Mouse (Mus musculus) gastrocnemius, postnatal 10 days (tissue): ENCODE results near the gene Apol8. TPM values are rescaled to one million over a fixed set of nuclear protein-coding genes. Genes with fewer than 3 reads are reported as not detected.

Experiments
- DNase-seq: peaks from one replicate; pipeline ENCODE4 v3.0.0; 2021; ENCODE audit warnings: mixed read lengths
- long read RNA-seq, 2 experiments: library from polyadenylated mRNA; stranded (forward); transcript quantifications; one replicate each; pipeline ENCODE4 v2.0.0; 2021
- total RNA-seq, 2 experiments: library from RNA; stranded (reverse); gene quantifications; 2 replicates each; pipeline ENCODE4 v1.2.3; 2021

The Apol8 gene
- under 1 TPM in 1 of 2 experiments, not detected in 1; 0.61 TPM for total RNA-seq
- long read RNA-seq, experiment 1 = 0 reads
- long read RNA-seq, experiment 2 = 0 reads

DNA sequence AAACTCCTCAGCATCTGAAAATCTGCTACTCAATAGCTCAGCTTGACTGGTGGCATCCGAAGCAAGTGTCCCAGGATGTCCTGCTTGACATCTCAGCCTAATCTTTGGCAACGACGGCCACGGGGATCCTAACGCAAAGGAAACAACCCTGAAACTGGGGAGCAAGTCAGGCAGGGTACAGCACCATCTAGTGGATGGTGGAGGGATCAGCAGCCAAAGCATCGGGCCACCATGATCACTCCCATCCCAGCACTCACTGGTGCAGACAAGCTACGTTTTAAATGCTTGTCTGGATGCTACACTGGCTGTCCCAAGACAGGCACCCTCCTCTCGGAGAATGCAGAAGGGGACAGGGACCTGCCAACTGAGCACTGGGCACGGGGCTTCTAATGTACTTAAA lies at the start of gene Apol8:
TSS of gene Apol8 (minus strand) at position 156 of the 400 bp plus-strand sequence.
- no peak for DNase-seq

DNA sequence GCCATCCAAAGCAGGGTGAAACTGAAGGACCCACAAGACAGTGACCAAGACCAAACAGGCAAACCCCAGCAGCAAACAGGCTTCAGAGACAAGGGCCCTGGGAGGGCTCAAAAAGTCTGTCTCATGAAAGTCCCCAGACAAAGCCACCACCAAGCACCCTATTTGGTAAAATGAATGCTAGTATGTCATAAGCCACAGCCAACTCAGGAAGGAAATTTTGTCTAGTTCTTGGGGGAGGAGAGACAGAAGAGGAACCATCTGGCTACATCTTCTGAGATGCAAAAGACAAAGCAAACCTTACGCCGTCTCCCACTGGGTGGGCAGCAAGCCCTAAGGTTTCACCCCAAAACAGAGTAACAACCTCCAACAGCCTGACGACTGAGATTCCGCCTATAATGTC lies 48.9 kb upstream of the Apol8 start:
- no peak for DNase-seq

GRCm38 (mm10) chr15:77804949-77805348 lies 48.1 kb upstream of the Apol8 start:
- DNase-seq = no peak

DNA sequence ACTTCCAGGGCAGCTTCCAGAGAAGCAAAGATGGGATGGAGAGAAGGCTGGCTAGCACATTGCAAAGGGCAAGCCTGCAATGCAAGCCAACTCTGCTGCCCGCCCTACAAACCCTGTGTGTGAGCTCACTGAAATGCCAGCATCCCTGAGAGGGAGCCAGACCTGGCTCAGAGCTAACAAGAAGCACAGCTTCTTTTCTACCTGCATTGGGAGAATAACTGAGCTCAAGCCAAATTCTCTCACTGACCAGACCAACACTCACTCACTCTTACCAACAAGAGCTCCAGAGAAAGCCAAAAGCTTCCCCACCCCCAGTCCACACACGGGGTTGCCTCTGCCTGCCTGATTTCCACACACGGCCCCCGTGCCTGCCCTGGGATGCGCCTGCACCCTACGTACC lies 47.7 kb upstream of the Apol8 start:
- no peak for DNase-seq

DNA sequence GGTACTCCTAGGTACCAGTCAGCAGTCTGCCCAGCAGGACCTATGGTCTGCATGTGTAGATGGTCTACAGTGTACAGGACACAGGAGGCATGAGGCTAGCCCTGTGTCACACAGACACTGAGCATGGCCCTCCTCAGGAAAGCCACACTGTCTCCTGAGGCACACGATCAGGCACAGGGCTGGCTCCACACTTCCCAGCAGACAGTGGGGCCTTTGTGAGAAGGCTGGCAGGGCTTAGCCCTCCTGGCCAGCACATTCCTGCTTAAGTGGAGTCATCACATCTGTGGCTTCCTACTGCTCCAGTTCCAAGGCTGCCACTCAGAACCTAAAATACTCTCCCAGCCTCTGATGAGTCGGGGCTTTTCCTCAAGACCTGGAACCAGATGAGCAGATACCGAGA lies 46.9 kb upstream of the Apol8 start:
- no peak for DNase-seq

DNA sequence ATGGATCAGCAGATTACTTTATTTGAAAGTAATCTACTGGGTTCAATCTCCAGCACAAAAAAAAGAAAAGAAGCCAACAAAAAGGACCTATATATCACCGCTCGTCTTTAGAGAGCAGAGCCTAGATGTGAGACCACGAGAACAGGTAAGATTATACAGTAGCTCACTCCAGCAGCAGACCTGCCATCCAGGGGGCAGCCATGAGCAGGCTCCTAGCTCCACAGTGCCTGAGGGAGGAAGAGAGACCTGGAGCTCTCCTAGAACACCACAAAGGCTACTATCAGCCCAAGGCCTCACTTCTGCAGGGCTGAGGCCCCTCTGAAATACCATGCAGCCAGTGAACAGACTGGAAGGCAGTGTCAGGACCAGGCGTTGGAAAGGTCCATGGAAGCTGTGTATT lies 46.2 kb upstream of the Apol8 start:
- no peak for DNase-seq

- no peak for DNase-seq
Measured at GRCm38 (mm10) chr15:77801188-77801587, 44.4 kb upstream of the Apol8 start.

GRCm38 (mm10) chr15:77800511-77800910 lies 43.7 kb upstream of the Apol8 start:
- no peak for DNase-seq

DNA sequence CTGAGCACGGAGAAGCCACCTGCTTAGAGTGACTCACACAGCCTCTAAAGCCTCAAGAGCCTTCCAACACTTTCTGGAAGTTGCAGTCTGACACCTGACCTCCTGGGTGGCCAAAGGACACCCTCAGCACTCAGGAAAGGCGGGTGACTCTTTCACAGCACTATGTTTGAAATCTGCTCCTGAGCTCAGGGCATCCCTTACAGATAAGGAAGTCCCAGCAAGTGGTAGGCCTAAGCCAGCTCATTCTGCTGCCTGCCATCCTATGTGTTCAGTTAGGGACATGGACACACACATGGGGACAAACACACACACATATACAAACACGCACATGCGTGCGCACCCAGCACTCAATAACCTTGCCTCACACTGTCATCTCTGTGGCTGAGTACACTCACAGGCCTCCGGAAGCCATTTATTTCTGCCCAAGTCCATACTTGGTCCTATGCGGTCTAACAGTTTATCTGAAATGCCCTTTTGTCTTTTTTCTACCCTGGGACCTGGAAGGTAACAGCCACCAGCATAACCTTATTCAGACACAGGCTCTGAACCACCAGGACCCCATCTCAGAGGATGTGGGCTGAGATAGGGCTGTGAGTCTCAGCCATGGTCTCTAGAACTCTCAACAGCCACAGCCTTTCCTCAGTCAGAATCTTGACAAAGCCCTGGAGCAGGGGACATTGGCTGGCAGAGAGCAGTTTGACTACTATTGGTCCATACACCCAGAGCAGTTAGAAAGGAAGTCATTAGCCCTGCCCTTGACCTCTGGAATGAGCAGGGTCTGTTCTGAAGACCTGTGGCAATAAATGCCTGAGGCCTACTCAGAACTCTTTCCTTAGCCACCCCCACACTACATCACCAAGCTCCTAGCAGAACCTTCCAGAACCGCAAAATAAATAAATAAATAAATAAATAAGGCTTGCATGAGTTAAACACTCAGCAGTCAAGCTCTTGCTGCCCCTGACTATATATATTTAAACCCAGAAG lies 43.0 kb upstream of the Apol8 start:
- DNase-seq = no peak

DNA sequence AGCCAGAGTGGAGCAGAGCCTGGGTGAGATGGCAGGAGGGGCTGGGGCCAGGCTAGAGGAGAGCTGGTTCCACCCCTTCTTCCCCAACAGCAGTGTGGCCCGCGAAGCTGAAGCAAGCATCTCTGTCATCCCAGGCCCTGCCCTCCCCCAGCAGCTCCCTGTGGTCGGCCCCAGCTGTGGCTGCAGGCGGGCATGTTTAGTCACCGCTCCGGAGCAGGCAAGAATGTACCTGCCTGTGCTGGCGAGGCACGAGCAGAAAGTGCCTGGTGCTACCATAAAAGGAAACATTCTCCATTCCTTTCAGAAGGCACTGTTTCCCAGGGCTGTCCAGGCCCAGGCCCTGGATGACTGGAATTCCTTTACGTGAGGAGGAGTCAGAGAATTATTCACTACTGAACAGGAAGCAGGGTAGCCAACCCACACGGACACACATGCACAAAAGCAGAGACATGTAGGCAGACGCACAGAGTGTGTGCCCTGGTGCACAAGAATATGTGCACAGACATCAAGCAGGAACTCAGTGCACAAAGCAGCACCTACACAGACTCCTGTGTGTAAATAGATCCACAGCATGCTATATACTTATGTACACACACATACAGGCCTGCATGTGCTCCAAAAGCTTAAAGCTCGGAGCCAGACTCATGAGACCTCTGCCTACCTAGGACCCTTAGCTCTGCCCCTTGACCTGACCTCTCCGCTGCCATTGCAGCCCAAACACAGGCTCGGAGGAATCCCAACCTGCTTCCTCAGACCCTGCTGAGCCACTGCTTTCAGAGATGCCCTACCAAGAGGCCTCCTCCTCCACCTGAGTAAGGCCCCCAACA lies 42.1 kb upstream of the Apol8 start:
- DNase-seq = peak; percentile 36

DNA sequence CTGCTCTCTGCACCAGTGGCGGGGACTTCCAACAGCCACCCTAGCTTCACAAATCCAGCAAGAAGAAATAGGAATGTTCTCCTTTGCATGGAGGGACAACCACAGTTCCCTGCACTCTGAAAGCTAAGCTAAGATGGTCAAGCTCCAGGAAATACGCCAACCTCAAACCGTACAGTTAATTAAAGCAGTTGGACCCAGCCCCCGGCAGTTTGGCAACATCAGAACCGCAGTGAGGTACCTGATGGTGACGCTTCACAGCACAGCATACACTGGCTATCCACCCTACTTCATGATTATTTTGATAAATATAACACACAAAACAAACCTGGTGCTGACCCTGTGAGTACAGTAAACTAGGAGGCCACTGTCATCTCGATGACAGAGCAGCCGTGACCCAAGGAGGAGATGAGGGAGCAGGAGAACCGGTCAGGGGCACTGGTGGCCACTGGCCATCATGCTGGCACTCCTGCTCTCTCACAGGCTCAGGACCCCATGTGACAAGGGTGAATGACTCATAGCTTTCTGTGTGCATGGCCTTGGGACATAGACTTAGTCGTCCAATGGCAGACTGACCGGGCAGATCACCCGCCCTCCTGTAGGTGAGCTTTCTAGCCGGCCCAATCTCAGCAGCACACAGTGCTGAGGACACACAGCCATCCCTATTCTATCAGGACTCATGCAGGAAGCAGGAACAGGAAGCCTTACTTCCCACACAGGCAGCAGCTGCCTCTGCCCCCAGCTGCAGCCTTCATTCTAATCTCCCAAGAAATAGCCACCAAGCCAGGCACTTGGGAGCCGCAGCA lies 41.0 kb upstream of the Apol8 start:
- DNase-seq = no peak

DNA sequence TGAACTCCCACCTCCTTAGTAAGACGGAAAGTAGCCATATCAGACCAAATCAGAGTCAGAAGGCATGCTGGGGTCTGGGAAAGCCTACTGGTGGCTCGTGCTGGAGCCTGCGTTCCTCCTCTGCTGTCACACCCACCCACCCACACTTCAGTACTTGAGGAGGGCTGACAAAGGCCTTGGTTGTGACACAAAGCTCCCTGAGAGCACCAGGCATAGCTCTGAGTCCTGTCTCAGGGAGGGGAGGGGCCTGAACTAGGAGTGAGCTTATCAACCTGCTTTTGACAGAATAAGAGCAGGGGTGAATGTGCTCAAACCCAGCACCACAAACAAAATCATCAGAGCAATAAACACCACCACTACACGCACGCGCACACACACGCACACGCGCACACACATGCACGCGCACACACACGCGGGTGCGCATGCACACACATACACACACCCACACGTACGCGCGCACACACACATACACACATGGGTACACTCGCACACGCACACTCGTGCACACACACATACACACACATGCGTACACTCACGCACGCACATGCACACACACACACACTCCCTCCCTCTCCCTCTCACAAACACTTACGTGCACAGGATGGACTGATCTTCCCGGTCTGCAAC lies 39.7 kb upstream of the Apol8 start:
- no peak for DNase-seq

GRCm38 (mm10) chr15:77794908-77795356 lies 38.1 kb upstream of the Apol8 start:
- DNase-seq = no peak

GRCm38 (mm10) chr15:77794138-77794907 lies 37.5 kb upstream of the Apol8 start:
- no peak for DNase-seq

DNA sequence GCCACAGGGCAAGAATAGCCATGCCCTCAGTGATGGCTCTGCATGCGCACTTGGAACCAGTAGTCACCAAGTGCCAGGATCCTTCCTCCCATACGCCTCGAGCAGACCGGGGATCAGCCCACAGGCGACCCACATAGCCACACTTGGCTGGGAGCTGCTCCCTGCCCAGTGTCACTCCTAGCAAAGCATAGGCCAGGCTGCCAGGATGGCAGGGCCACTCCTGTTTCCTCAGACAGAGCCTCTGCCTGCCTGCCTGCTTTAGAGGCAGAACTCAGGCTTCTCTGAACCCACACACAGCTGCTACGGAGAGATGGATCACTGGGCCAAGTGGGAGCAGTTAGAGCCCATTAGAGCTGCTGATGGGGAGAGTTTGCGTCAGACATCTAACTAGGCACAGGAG lies 36.8 kb upstream of the Apol8 start:
- no peak for DNase-seq

DNA sequence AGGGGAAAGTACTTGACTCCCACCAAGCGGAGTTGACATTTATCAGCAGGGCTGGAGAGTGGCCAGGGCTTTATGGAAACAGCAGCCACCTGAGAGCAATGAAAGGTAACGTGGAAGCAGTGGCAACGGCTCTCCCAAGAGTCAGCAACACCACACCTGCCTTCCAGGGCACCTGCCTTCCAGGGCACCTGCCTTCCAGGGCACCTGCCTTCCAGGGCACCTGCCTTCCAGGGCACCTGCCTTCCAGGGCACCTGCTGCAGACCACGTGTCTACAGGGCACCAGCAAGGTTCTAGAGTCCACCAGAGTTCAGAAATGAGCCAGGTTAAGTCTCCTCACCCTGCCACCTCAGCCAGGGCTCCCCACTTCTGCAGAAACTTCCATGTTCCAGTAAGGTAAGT lies 36.3 kb upstream of the Apol8 start:
- no peak for DNase-seq

- no peak for DNase-seq
Measured at GRCm38 (mm10) chr15:77792056-77792455, 35.3 kb upstream of the Apol8 start.

DNA sequence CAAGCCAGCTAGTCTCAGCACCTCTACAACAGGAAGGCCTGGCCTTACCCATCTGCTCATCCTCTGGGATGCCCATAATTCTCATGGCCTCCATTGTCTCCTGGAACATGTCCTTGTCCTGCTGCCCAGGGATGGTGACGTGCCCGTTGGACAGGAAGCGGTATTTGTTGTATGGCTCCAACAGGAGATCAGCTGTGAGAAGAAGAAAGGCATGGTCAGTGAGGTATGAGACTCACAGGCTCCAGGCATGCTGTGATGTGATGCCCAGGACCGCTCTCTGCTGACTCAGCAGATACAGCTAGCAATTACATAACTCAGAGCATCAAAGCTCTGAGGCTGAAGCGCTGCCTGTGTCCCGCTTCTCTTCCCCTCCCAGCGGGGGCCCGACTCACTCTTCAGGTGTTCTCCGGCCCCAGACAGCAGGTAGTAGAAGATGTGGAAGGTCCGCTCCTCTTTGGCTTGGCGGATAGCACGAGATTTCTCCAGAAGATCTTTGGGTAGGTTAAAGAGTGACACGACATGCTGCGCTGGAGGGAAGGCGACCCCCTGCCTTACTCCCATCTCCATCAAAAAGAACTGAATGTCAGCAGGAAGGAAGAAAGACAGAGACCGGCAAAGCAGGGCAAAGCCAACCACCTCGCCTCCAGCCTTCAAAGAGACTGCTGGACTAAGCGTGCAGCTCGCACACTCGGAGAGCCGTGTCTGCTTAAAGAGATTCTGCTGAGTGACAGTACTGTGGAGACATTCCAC lies 34.0 kb upstream of the Apol8 start:
- no peak for DNase-seq

DNA sequence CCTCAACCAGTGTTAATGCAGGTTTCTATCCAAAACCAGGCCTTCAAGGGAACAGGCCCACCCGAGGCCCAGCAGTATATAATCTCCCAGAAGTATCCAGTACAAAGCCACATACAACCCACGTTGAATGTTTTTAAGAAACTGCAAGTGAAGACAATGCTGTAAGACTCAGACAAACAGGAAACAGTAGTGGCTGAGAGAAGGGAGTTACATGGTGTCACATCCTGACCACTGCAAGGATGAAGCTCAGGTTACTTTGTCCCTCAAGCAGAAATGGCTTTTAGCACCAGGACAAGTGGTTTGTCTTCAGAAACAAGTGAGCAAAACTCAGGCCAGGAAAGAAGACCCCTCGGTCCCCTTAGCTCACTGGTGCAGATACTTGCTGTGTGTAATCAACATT lies 32.4 kb upstream of the Apol8 start:
- no peak for DNase-seq

DNA sequence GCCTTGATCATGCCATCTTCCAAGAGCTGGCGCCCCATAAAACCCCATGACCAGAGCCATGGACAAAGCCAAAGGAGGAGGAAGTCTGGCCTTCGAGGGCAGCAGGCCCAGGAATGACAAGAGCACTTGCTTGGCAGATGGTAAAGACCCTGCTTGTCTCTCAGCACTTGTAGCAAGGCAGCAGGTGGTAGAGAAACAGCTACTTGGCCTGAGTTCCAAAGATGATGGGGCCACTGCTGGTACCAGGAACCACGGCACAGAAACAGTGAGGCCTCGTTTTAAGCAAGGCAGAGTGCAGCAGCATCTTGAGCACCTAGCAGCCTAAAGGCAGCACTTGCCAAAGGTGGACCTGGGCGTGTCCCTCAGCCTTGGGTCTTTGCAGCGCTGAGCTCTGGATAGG lies 31.6 kb upstream of the Apol8 start:
- DNase-seq = no peak
